Mouse (Mus musculus) monocyte, adult 5-6 weeks (primary cell): ENCODE measurements around the gene Wdr45b. TPM values are rescaled to one million over a fixed set of nuclear protein-coding genes. Genes with fewer than 3 reads are reported as not detected.
"Not testable (repeated sequence)": the region's sequence is repeated elsewhere in the genome, so short reads cannot be mapped to it uniquely, and the experiment has no call there.

Experiments
- ATAC-seq: fragments of 153-309, 156-312 bp; replicated peaks from 2 replicates; pipeline ENCODE4 v1.8.0; 2017; ENCODE audit warnings: mild to moderate bottlenecking; ENCODE audit not compliant: low TSS enrichment, insufficient number of reproducible peaks, severe bottlenecking, poor library complexity, low FRiP score
- total RNA-seq: library from RNA; stranded (forward); fragments of 200-1000, 200-491, 200-594 nt; gene quantifications from 3 replicates; pipeline ENCODE4 v1.2.3, GENCODE M21; 2017

Wdr45b gene
- total RNA-seq, 1 experiment from 2014 or later = 52.7 TPM

GRCm38 (mm10) chr11:121340287-121340686, 14.0 kb downstream of the Wdr45b start:
- no peak for ATAC-seq

GRCm38 (mm10) chr11:121339647-121340046, 14.6 kb downstream of the Wdr45b start:
- ATAC-seq = no peak

GRCm38 (mm10) chr11:121331641-121332040, 22.6 kb downstream of the Wdr45b start:
- no peak for ATAC-seq

DNA sequence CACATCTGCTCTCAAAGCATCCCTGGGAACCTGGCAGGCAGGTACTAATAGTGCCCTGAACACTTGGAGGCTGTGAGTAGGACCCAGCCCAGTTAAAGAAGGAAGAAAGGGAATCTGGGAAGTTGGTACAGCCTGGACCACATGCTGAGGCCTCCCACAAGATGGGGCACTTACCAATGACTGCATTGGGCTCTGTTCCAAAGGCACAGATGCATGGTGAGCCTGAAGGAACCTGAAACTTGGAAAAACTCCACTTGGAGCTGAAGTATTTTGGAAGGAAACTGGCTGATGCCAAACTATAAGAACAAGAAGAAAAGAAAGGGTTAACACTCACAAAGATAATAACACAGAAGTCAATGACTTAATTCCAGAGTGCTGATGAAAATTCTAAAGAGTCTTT, 25.6 kb downstream of the Wdr45b start:
- ATAC-seq = no peak

DNA sequence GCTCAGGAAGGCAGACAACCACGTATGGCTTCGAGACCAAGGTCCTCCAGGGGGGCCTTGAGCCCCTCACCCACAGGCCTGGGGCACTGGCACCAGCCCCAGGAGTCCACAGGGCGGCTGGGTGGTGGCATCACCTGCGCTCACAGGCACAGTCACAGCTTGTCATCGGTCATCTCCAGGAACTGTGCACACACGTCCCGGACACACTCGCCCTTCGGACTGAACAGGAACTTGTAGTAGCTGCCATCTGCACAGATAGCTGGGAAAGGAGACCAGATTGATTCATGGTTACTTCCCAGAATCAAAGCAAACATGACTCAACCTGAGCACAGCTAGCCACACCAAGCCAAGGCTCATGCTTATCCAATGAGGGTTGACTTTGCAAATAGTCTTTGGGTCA, 26.0 kb downstream of the Wdr45b start:
- ATAC-seq = 0 out of 2 replicates have a peak, but pooled peaks have one; percentile 13

DNA sequence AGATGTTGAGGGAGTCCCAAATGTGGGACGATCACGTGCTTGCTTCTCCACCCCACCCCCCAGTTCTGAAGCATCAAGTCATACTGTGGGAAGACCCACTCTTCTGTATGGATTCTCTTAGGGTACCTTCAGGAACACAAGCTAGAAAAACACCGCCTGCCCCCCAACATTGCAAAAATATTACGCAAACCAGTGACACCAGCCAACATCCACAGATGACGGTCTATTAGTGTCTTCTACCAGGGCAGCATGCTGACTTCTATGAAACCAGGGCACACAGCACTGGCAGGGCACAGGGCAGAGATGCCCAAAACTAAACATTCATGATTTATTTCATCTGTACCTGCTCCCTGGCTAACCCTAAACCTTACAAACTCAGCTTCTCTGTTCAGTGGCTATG, 27.6 kb downstream of the Wdr45b start:
- ATAC-seq = no peak

- ATAC-seq = no peak
Measured at GRCm38 (mm10) chr11:121326034-121326433, 28.2 kb downstream of the Wdr45b start.

- ATAC-seq = not testable (repeated sequence)
Measured at GRCm38 (mm10) chr11:121307712-121308111, 46.5 kb downstream of the Wdr45b start.

GRCm38 (mm10) chr11:121306608-121307007, 47.6 kb downstream of the Wdr45b start:
- no peak for ATAC-seq

DNA sequence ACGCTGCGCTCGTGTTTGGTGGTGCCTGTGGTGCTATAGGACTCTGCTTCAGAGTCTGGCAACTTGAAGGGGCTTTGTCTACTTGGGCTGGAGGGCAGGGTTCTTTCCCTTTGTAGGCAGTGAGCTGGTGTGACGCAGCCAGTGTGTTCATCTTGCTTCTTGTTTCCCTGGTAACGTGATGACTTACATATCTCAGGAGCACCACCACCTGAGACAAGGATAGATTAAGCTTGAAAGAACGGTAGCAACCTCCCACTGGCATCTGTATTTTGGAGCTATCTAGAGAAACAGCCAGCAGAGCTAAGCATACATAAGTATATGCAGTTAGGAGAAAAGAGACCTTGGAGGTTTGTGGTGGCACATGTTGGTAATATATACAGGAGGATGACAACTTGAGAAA, 48.9 kb downstream of the Wdr45b start:
- ATAC-seq = no peak

GRCm38 (mm10) chr11:121300265-121300664, 54.0 kb downstream of the Wdr45b start:
- ATAC-seq = no peak

GRCm38 (mm10) chr11:121298493-121298892, 55.8 kb downstream of the Wdr45b start:
- ATAC-seq = no peak

DNA sequence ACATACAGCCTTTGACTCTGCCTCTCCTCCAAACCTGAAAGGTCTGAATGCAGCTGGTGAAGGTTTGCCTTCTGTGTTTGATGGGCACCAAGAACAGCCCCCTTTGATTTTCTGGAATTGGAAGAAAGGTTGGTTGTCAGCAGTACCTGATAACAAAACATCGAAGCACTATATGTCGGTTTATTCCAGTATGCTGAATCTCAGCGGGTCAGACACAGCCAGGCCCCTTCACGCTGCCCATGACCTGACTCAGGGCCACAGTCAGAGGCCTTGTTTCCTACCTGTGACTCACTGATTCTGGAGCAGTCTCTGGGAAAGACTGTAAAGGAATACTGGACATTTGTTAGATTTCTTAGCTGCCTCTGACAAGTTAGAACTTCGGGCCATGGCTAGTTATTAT, 59.5 kb downstream of the Wdr45b start:
- no peak for ATAC-seq

DNA sequence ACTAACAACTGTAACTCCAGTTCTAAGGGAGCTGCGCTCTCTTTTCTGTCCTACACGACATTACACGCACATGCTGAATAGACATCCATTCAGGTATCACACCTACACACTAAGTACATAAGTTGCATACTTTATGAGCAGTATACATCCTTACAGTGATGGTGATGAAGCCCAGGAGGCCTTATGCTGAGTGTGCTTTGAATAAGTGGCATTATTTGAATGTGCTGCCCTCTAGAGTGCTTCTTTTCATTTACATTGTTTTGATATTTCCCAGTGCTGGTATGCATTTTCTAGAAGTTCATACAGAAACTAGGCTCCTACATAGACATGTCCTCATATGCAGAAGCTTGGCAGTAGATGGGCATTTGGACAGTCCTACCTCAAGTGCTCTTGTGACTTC, 64.4 kb downstream of the Wdr45b start:
- no peak for ATAC-seq

- no peak for ATAC-seq
Measured at GRCm38 (mm10) chr11:121282911-121283310, 71.3 kb downstream of the Wdr45b start.

DNA sequence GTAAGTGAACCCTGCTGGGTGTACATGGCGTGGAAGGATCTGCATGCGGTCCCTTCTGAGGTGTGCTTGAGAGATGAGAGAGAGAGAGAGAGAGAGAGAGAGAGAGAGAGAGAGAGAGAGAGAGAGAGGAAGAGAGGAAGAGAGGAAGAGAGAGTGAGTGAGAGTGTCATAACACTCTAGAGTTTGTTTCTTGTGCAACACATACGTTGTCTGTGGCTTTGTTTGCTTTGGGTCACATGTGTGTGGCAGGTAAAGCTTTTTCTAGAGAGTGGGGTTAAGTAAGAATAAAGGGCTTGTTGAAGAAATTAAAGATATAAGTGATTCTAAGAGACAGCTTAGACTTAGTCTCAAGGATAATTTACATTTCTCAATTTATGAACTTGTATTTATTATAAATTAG, 76.2 kb downstream of the Wdr45b start:
- ATAC-seq = no peak

DNA sequence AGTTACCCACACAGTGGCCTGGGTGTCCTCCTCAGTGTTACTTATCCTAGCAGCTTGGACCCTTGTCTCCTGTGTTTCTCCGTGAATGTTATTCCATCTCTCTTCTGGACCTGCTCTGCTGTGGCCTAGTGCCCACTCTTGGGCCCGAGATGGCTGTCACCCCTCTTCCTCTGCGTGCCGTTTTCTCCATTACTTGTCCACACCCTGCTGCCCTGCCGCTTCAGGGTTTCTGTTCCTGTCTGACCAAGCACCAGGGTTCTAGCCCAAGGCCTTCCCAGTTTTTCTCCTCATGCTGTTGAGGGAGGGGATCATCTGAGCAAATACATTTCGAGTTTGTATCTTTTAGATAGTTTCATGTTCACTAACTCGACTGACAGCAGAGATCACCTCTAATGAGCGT, 76.7 kb downstream of the Wdr45b start:
- no peak for ATAC-seq

Other genes starting within 250 kb of the Wdr45b start
- gene Tex19.2, start 235.8 kb downstream of the Wdr45b start, total RNA-seq = not detected in 3 replicates
- gene Tex19.1, start 208.3 kb downstream of the Wdr45b start, total RNA-seq = not detected in 3 replicates
- not detected in 3 replicates for gene Uts2r, start 194.2 kb downstream of the Wdr45b start, total RNA-seq
- gene Hexdc, start 150.0 kb downstream of the Wdr45b start, total RNA-seq = 1.4 to 3.2 TPM (median 3.1 TPM) in 3 replicates
- 2.8 to 4.8 TPM (median 3.1 TPM) in 3 replicates for gene Ogfod3, start 149.7 kb downstream of the Wdr45b start, total RNA-seq
- gene Cybc1, start 125.1 kb downstream of the Wdr45b start, total RNA-seq = 71.9 to 94.3 TPM (median 75.7 TPM) in 3 replicates
- gene Narf, start 117.2 kb downstream of the Wdr45b start, total RNA-seq = 22.3 to 24.0 TPM (median 22.5 TPM) in 3 replicates
- gene Foxk2, start 94.5 kb downstream of the Wdr45b start, total RNA-seq = 8.5 to 16.2 TPM (median 13.4 TPM) in 3 replicates
- gene Rab40b, start 33.8 kb upstream of the Wdr45b start, total RNA-seq = not detected in 3 replicates
- gene Fn3krp, start 67.0 kb upstream of the Wdr45b start, total RNA-seq = 3.4 to 6.8 TPM (median 6.3 TPM) in 3 replicates
- gene Fn3k, start 80.5 kb upstream of the Wdr45b start, total RNA-seq = not detected in 3 replicates
- gene Tbcd, start 97.5 kb upstream of the Wdr45b start, total RNA-seq = 23.1 to 29.1 TPM (median 26.4 TPM) in 3 replicates
- gene Zfp750, start 164.9 kb upstream of the Wdr45b start, total RNA-seq = 0.19 TPM in 1 of 3 replicates, not detected in the others